Mouse (Mus musculus) cerebellum, adult 2 months (tissue): ENCODE results near the gene Prss22.

Source experiments
- CTCF ChIP-seq: fragments of 200-500 bp; IDR thresholded peaks from 2 replicates; pipeline ENCODE4 v1.5.1; 2011; ENCODE audit warnings: low read depth, mild to moderate bottlenecking, control low read depth, low read length, moderate library complexity, borderline replicate concordance; ENCODE audit not compliant: insufficient read depth
- POLR2A ChIP-seq: fragments of 200-500 bp; IDR thresholded peaks from 2 replicates; pipeline ENCODE4 v1.6.1; 2011; ENCODE audit warnings: low read length, control low read depth, borderline replicate concordance; ENCODE audit not compliant: insufficient read depth

DNA sequence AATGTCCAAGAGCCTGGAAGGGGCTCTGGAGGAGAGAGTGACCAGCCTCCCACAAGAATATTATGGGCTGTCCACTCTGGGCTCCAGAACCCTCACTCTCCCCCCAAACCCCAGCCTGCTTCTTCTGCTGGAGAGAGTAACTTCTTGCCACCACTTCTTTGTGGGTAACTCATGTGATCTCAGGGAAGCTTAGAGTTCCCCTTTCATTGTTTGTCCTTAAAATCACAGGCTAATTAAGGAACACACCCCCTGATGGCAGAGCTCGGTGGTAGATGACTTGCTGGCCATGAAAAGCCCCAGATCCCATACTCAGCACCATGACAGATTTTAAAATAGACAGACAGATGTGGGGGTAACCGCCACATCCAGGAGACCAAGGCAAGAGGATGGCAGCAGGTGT lies 9.0 kb upstream of the Prss22 start:
- no peak for TF ChIP-seq POLR2A
- no peak for TF ChIP-seq CTCF
